Mouse (Mus musculus): ENCODE data around the gene Nfib. TPM values are rescaled to one million over a fixed set of nuclear protein-coding genes. Genes with fewer than 3 reads are reported as not detected.
"Not testable (repeated sequence)": the region's sequence is repeated elsewhere in the genome, so short reads cannot be mapped to it uniquely, and the experiment has no call there.

The Nfib gene
- polyA plus RNA-seq, 1 experiment from 2014 or later, result 149 TPM

DNA sequence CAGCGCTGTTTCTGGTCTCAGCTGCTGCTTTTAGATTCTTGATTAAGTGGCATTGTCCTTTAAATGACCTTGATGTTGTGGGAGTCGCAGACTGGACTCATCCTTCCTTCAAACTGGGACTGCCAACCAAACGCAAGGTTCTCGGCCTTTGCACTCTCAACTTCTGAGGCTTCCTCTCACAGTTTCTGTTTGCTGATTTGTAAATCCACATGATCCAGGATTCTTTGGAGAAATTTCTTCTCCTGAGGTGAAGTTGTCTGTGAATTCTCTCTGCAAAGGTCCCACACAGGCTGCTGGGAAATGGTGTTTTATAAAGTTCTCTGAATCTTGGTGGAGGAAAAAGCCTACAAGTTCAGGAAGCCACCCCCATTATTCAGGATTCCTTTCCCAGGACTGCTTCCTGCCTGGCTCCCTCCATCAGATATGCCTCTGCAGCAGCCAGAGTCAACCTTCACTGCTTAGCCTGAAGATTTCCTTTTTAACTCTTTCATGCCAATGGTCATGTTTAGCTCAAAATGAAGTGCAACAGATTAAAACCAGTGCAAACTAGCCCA is 439.4 kb downstream of the Nfib start:
- peak overlapping the region; percentile 38 for H3K4me2 ChIP-seq
- peak overlapping the region; percentile 73 for H3K27ac ChIP-seq (ENCODE audit: low read depth)
- DNase-seq (peak; percentile 66), ATAC-seq (ENCODE audit: insufficient read depth) (peak; percentile 70; the same call in 1 of the 2 replicates)
- WGBS, result 16% methylated on average over 4 of the region's 4 CpGs
- H3K27me3 ChIP-seq (ENCODE audit: insufficient read depth, low read length), result no peaks in the 10 kb centered on the region
- no peak overlapping the region for H3K9ac ChIP-seq
- H3K4me3 ChIP-seq (ENCODE audit: low read depth, low read length), result no peak overlapping the region
- H3K9me3 ChIP-seq (ENCODE audit: low read depth, low read length), result no peaks in the 10 kb centered on the region
- H3K36me3 ChIP-seq (ENCODE audit: insufficient read depth), result no peaks in the 10 kb centered on the region
- no peaks in the 10 kb centered on the region; the same call in 1 of the 2 replicates for H3K4me1 ChIP-seq (ENCODE audit: insufficient read depth)
- no peak for TF ChIP-seq CTCF (IDR thresholded peaks at IDR 0.05; ENCODE audit: low read depth)

DNA sequence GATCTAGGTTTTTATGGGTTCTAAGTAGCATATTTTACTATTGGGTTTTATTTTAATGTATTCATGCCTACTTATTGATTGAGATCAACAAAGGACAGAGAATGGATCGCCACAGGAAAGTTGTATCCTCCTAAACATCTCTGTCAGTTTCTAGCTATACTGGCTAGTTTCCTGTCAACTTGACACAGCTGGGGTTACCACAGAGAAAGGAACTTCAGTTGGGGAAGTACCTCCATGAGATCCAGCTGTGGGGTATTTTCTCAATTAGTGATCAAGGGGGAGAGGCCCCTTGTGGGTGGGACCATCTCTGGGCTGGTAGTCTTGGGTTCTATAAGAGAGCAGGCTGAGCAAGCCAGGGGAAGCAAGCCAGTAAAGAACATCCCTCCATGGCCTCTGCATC is 447.0 kb downstream of the Nfib start:
- not testable (repeated sequence) for H3K4me3 ChIP-seq (ENCODE audit: low read depth, low read length); H3K27me3 ChIP-seq (ENCODE audit: insufficient read depth, low read length); H3K27ac ChIP-seq (ENCODE audit: low read depth); DNase-seq; H3K4me2 ChIP-seq; ATAC-seq (ENCODE audit: insufficient read depth); H3K9ac ChIP-seq; H3K4me1 ChIP-seq (ENCODE audit: insufficient read depth); H3K9me3 ChIP-seq (ENCODE audit: low read depth, low read length); H3K36me3 ChIP-seq (ENCODE audit: insufficient read depth)
- WGBS, result 83% methylated on average over 1 of the region's 1 CpGs

DNA sequence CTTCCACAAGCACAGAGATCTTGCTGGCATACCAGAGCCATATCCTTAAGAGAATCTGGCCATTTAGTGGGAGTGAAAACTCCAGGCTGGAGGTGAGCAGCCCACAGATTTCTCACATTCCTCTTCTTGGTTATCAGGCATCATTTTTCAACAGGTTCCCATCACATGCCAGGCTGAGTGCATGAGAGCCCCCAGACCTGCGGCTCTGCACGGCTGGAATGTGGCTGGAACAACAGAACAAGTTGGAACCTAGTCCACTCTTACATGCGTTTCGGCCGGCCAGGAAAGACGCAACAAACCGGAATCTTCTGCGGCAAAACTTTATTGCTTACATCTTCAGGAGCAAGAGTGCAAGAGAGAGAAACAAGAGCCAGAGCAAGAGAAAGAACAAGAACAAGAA is 453.5 kb downstream of the Nfib start:
- no peaks in the 10 kb centered on the region for H3K27me3 ChIP-seq (ENCODE audit: insufficient read depth, low read length)
- ATAC-seq (ENCODE audit: insufficient read depth) (no peak), DNase-seq (no peak)
- H3K4me3 ChIP-seq (ENCODE audit: low read depth, low read length), result no peak overlapping the region
- TF ChIP-seq CTCF (IDR thresholded peaks at IDR 0.05; ENCODE audit: low read depth), result no peak
- WGBS, result 73% methylated on average over 8 of the region's 8 CpGs
- H3K9ac ChIP-seq, result no peak overlapping the region
- no peaks in the 10 kb centered on the region for H3K9me3 ChIP-seq (ENCODE audit: low read depth, low read length)
- peaks cover 22% of the 10 kb centered on the region for H3K4me1 ChIP-seq (ENCODE audit: insufficient read depth)
- 0 out of 2 replicates have a peak overlapping the region, but pooled peaks have one; percentile 16 for H3K27ac ChIP-seq (ENCODE audit: low read depth)
- H3K4me2 ChIP-seq, result no peak overlapping the region
- H3K36me3 ChIP-seq (ENCODE audit: insufficient read depth), result no peaks in the 10 kb centered on the region

DNA sequence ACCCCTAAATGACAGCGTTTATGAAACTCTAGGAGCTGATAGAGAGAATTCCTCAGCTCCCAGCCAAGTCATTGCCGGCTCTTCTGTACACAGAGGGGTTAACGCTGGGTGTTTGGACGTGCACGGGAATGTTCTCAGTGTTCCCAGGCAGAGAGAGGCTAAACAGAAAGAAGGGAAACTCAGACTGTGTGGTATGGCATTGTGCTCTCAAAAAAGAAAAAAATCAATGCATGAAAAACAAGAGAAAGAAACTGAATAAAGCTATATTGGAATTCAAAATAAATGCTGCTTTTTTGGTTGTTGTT is 455.2 kb downstream of the Nfib start:
- no peaks in the 10 kb centered on the region for H3K36me3 ChIP-seq (ENCODE audit: insufficient read depth)
- peak overlapping the region; percentile 16; the same call in 1 of the 2 replicates for H3K4me2 ChIP-seq
- DNase-seq, result peak; percentile 91
- no peak overlapping the region for H3K9ac ChIP-seq
- TF ChIP-seq CTCF (IDR thresholded peaks at IDR 0.05; ENCODE audit: low read depth), result no peak
- peak overlapping the region; percentile 95 for H3K27ac ChIP-seq (ENCODE audit: low read depth)
- H3K27me3 ChIP-seq (ENCODE audit: insufficient read depth, low read length), result no peaks in the 10 kb centered on the region
- H3K9me3 ChIP-seq (ENCODE audit: low read depth, low read length), result no peaks in the 10 kb centered on the region
- 4% methylated on average over 5 of the region's 5 CpGs for WGBS
- no peak overlapping the region for H3K4me3 ChIP-seq (ENCODE audit: low read depth, low read length)
- peaks cover 22% of the 10 kb centered on the region for H3K4me1 ChIP-seq (ENCODE audit: insufficient read depth)
- peak; percentile 89 for ATAC-seq (ENCODE audit: insufficient read depth)

DNA sequence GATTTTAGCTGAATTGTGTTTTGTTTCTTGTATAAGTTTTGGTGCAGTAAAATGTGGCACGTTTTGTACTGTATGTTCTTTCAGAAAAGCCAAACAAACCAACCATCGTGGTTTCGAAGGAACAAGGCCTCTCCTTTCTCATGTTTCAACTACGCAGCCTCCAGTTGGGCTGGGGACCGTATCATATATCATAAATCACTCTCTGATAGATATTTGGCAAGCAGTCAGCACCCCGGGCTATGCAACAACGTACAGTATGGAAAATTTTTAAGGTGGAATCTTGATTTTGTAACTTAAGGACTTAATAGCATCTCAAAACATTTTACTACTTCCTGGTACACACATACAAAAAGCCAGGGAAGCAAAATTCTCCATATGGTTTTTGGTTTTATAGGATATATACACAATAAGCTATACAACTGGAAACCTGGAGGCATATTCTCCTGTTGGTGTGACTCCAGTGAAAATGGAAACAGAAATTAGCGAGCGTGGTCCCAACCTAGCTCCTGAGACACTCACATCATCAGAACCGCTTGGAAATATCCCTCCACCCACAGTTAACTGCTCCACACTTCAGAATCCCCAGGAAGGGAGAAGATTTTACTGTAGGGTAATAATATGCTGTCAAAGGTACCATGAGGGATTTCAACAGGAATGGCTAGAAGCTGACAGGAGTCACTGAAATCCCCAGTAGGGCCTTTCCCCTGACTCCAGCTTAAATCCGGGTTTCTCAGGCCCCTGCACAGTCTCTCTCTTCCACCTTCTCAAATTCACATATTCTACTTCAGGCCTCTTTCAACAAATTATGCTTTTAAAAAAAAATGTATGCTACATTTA is 455.8 kb downstream of the Nfib start:
- WGBS, result 15% methylated on average over 11 of the region's 11 CpGs
- peaks cover 22% of the 10 kb centered on the region for H3K4me1 ChIP-seq (ENCODE audit: insufficient read depth)
- H3K9me3 ChIP-seq (ENCODE audit: low read depth, low read length), result no peaks in the 10 kb centered on the region
- H3K27me3 ChIP-seq (ENCODE audit: insufficient read depth, low read length), result no peaks in the 10 kb centered on the region
- ATAC-seq (ENCODE audit: insufficient read depth) (peak; percentile 90), DNase-seq (peak; percentile 91)
- TF ChIP-seq CTCF (IDR thresholded peaks at IDR 0.05; ENCODE audit: low read depth), result no peak
- H3K27ac ChIP-seq (ENCODE audit: low read depth), result peak overlapping the region; percentile 95
- no peak overlapping the region for H3K9ac ChIP-seq
- no peak overlapping the region for H3K4me3 ChIP-seq (ENCODE audit: low read depth, low read length)
- peak overlapping the region; percentile 16; the same call in 1 of the 2 replicates for H3K4me2 ChIP-seq
- no peaks in the 10 kb centered on the region for H3K36me3 ChIP-seq (ENCODE audit: insufficient read depth)

DNA sequence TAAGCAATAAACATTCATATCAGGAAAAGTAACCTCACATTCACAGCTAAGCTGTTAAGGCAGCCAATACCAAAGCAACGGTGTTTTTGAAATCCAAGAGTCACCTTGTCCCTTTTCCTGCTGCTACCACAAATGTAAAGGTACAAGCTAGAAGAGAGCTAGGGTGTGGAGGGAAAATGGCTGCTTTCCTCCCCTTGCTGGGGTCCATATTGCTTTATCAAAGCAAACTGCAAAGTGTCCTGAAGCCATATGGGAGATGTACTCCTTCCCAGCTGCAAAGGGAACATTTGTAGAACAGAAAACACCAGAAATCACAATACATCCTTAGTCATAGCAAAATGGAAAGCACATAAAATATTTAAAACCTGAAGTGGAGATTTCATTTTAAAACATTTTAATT is 456.6 kb downstream of the Nfib start:
- 59% methylated on average over 1 of the region's 1 CpGs for WGBS
- no peaks in the 10 kb centered on the region for H3K9me3 ChIP-seq (ENCODE audit: low read depth, low read length)
- ATAC-seq (ENCODE audit: insufficient read depth) (no peak), DNase-seq (no peak)
- H3K4me3 ChIP-seq (ENCODE audit: low read depth, low read length), result no peak overlapping the region
- TF ChIP-seq CTCF (IDR thresholded peaks at IDR 0.05; ENCODE audit: low read depth), result no peak
- no peak overlapping the region for H3K9ac ChIP-seq
- no peaks in the 10 kb centered on the region for H3K27me3 ChIP-seq (ENCODE audit: insufficient read depth, low read length)
- peaks cover 22% of the 10 kb centered on the region for H3K4me1 ChIP-seq (ENCODE audit: insufficient read depth)
- peak overlapping the region; percentile 95 for H3K27ac ChIP-seq (ENCODE audit: low read depth)
- H3K36me3 ChIP-seq (ENCODE audit: insufficient read depth), result no peaks in the 10 kb centered on the region
- peak overlapping the region; percentile 15; the same call in 1 of the 2 replicates for H3K4me2 ChIP-seq

DNA sequence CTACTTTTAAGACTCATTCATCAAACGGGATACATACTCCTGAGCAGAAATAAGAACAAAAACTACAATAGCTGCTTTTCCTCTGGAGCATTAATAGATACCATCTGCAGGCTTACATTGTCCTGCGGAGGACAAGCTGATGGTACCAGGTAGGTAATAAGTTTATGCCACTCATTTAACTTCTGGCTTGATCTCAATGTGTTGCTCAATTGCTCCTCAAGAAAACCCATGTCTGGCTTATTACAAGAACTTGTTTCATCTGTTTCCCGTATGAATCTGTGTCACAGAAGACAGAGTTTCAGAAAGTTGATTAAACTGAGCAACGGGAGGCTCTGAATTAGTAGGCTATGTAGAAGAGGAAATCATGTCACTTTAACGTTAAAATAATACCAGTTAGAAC is 457.5 kb downstream of the Nfib start:
- no peak overlapping the region for H3K27ac ChIP-seq (ENCODE audit: low read depth)
- WGBS, result 80% methylated on average over 5 of the region's 5 CpGs

More for the DNA sequence above, 457.5 kb downstream of the Nfib start:
- no peaks in the 10 kb centered on the region for H3K27me3 ChIP-seq (ENCODE audit: insufficient read depth, low read length)
- no peak for TF ChIP-seq CTCF (IDR thresholded peaks at IDR 0.05; ENCODE audit: low read depth)
- no peaks in the 10 kb centered on the region for H3K9me3 ChIP-seq (ENCODE audit: low read depth, low read length)
- H3K9ac ChIP-seq, result no peak overlapping the region
- ATAC-seq (ENCODE audit: insufficient read depth), result no peak
- no peak for DNase-seq
- H3K4me2 ChIP-seq, result no peak overlapping the region
- H3K4me3 ChIP-seq (ENCODE audit: low read depth, low read length), result no peak overlapping the region
- H3K4me1 ChIP-seq (ENCODE audit: insufficient read depth), result peaks cover 22% of the 10 kb centered on the region
- H3K36me3 ChIP-seq (ENCODE audit: insufficient read depth), result no peaks in the 10 kb centered on the region
